Mouse (Mus musculus) right cerebral cortex, postnatal 36 days (tissue): ENCODE results near the gene Elmo3.
"Not testable (repeated sequence)": the region's sequence is repeated elsewhere in the genome, so short reads cannot be mapped to it uniquely, and the experiment has no call there.

Source experiments
- DNase-seq, 2 experiments: peaks; one replicate each; pipeline ENCODE4 v3.0.0; 2022; ENCODE audit warnings: low spot score in 2 of 2, mixed read lengths in 1 of 2

Elmo3 gene

GRCm38 (mm10) chr8:105276292-105277120, 28.9 kb upstream of the Elmo3 start:
- no peak for DNase-seq

- peak; percentile 82 to 83 for DNase-seq
These were observed 26.5 kb upstream of the Elmo3 start for GRCm38 (mm10) chr8:105278911-105279334.

- DNase-seq = no peak
These were observed 24.8 kb upstream of the Elmo3 start for GRCm38 (mm10) chr8:105280567-105280966.

- DNase-seq = no peak
These were observed 23.6 kb upstream of the Elmo3 start for GRCm38 (mm10) chr8:105281821-105282220.

- no peak for DNase-seq
These were observed 23.2 kb upstream of the Elmo3 start for GRCm38 (mm10) chr8:105282239-105282638.

GRCm38 (mm10) chr8:105283074-105283473, 22.3 kb upstream of the Elmo3 start:
- no peak for DNase-seq

- DNase-seq = no peak
These were observed 19.9 kb upstream of the Elmo3 start for GRCm38 (mm10) chr8:105285514-105285913.

GRCm38 (mm10) chr8:105286907-105287306, 18.5 kb upstream of the Elmo3 start:
- no peak for DNase-seq

- DNase-seq = no peak
These were observed 17.2 kb upstream of the Elmo3 start for GRCm38 (mm10) chr8:105288231-105288630.

- DNase-seq = peak; percentile 92
These were observed 16.3 kb upstream of the Elmo3 start for GRCm38 (mm10) chr8:105288958-105289732.

- no peak for DNase-seq
These were observed 15.5 kb upstream of the Elmo3 start, which contains the start of gene 4931428F04Rik for GRCm38 (mm10) chr8:105289805-105290460. Gene 4931428F04Rik, minus strand, starts transcription at chr8:105289864.

GRCm38 (mm10) chr8:105290554-105291314, 14.7 kb upstream of the Elmo3 start:
- DNase-seq = no peak

GRCm38 (mm10) chr8:105291364-105291763, 14.0 kb upstream of the Elmo3 start:
- DNase-seq = not testable (repeated sequence)

GRCm38 (mm10) chr8:105291802-105292201, 13.6 kb upstream of the Elmo3 start:
- not testable (repeated sequence) for DNase-seq

- no peak for DNase-seq
These were observed 12.9 kb upstream of the Elmo3 start for GRCm38 (mm10) chr8:105292471-105292870.

- DNase-seq = no peak
These were observed 12.0 kb upstream of the Elmo3 start for GRCm38 (mm10) chr8:105293405-105293804.

- DNase-seq = no peak
These were observed 10.6 kb upstream of the Elmo3 start for GRCm38 (mm10) chr8:105294776-105295175.

GRCm38 (mm10) chr8:105295256-105295655, 10.1 kb upstream of the Elmo3 start:
- DNase-seq = no peak

- DNase-seq = no peak
These were observed 9.4 kb upstream of the Elmo3 start, which contains the start of gene Exoc3l for GRCm38 (mm10) chr8:105295895-105296573. Gene Exoc3l, minus strand, starts transcription at chr8:105296101.

GRCm38 (mm10) chr8:105297511-105298192, 7.7 kb upstream of the Elmo3 start, which contains the start of gene E2f4:
Gene E2f4, plus strand, starts transcription at chr8:105297663.
- DNase-seq = peak; percentile 92
